Mouse (Mus musculus) urinary bladder, postnatal 4 days (tissue): Measurements from ENCODE around the gene Ash1l.
"Not testable (repeated sequence)": the region's sequence is repeated elsewhere in the genome, so short reads cannot be mapped to it uniquely, and the experiment has no call there.

Source experiments
- DNase-seq, 2 experiments: peaks; one replicate each; pipeline ENCODE4 v3.0.0; 2021 to 2022; ENCODE audit warnings: low spot score in 2 of 2

Ash1l gene

DNA sequence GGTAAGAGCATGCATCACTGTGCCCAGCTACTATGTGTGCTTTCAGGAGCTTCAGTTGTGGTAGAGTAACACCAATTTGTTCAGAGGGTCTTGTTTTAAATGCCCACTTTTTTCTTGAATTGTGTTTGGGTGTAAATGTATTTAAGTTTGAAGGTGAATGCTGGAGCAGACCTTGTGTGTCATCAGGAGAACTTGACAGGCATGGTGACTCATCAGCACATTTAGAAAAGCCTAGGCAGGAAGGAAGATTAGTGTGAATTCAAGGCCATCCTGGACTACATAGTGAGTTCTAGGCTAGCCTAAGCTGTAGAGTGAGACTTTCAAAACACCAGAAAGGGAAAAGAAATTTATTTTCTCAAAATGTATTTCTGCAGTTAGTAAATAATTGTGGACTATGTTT, 3.3 kb downstream of the Ash1l start:
- no peak for DNase-seq

DNA sequence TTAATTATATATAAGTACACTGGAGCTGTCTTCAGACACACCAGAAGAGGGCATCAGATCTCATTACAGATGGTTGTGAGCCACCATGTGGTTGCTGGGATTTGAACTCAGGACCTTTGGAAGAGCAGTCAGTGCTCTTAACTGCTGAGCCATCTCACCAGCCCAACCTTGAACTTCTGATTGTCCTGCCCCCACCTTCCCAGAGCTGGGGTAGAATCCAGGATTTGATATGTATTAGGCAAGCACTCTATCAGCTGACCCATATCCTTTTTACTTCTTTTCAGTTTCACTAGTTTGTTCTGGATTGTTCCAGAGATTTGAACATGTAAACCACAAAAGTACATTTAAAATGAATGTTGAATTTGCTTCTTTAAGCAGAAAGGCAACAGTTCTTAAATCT, 12.8 kb downstream of the Ash1l start:
- DNase-seq = not testable (repeated sequence)

DNA sequence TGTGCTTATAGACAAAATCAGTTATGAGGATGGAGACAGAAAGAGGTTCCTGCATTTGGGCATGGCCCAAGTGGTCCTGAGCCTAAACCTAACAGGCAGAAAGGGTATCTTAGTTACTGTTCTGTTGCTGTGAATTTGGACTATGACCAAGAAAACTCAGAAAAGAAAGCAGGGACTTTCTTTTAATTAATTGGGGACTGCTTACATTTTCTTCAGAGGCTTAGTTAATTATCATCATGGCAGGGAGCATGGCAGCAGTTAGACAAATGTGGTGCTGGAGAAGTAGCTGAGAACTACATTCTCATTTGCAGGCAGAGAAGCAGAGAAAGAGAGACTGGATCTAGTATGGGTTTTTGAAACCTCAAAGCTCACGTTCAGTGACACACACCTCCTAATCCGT, 24.6 kb downstream of the Ash1l start:
- DNase-seq = no peak

DNA sequence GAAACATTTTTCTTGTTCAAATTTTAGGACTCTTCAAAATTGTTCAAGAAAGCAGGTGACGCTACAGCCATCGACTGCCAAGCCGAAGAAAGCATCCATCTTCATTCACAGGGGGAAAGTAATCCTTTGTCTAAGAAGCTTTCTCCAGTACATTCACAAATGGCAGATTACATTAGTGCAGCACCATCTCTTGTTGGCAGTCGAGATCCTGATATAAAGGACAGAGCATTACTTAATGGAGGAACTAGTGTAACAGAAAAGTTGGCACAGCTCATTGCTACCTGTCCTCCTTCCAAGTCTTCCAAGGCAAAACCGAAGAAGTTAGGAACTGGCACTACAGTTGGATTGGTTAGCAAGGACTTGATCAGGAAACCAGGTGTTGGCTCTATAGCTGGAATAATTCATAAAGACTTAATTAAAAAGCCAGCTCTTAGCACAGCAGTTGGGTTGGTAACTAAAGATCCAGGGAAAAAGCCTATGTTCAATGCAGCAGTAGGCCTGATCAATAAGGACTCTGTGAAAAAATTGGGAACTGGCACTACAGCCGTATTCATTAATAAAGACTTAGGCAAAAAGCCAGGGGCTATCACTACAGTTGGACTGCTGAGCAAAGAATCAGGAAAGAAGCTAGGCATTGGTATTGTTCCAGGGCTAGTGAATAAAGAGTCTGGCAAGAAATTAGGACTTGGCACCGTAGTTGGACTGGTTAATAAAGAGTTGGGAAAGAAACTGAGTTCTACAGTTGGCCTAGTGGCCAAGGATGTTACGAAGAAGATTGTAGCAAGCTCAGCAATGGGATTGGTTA, 31.0 kb downstream of the Ash1l start:
- no peak for DNase-seq

DNA sequence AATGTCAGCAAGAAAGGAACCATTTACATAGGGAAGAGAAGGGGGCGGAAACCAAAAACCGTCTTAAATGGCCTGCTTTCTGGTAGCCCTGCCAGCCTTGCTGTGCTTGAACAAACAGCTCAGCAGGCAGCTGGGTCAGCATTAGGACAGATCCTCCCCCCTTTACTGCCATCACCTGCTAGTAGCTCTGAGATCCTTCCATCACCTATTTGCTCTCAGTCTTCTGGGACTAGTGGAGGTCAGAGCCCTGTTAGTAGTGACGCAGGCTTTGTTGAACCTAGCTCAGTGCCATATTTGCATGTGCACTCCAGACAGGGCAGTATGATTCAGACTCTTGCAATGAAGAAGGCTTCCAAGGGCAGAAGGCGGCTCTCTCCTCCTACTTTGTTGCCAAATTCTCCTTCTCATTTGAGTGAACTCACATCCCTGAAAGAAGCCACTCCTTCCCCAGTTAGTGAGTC, 33.5 kb downstream of the Ash1l start:
- DNase-seq = no peak

DNA sequence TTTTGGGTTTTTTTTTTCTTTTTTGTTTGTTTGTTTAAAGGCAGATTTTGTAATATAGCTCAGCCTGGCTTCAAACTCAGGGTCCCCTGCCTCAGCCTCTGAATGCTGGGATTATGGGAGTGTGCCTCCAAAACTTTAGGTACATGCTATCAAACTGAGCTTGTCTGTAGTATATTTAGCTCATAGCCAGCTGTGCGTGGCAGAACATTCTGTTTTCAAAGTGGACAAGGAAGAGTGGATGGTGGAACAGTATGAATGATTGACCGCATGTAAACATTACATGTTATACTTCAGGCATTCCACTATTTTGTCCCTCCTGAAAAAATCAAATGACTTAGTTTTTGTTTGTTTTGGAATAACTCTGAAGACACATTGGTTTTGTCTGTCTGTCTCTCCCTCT, 42.4 kb downstream of the Ash1l start:
- no peak for DNase-seq

DNA sequence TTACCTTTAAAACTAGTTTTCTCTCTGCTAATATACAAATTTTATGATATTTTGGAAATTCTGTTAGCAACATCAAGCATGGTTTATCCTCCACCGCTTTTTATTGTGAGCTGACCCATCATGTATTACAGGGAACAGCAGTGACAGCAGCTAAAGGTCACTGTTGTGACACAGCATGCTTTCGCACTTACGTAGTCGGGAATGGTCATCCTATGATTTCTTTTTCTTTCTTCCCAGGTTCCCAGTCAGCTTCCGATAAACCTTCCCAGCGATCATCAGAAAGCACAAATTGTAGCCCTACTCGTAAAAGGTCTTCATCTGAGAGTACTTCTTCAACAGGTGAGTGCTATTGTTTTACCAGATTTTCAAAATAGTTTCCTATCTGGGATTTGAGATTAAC, 51.1 kb downstream of the Ash1l start:
- no peak for DNase-seq

DNA sequence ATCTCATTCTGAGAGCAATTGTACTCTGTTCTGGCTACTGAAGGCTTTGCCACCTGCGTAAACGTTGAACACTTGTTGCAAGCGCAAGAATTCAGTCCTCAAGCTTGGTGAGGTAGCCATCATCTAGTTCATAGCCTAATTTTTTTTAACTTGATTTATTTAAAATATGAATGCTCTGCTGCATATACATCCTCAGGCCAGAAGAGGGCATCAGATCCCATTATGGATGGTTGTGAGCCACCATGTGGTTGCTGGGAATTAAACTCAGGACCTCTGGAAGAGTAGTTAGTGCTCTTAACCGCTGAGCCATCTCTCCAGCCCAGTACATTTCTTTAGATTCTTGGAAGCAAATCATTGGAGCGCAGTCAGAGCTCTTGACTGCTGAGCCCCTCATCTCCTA, 80.5 kb downstream of the Ash1l start:
- DNase-seq = not testable (repeated sequence)

DNA sequence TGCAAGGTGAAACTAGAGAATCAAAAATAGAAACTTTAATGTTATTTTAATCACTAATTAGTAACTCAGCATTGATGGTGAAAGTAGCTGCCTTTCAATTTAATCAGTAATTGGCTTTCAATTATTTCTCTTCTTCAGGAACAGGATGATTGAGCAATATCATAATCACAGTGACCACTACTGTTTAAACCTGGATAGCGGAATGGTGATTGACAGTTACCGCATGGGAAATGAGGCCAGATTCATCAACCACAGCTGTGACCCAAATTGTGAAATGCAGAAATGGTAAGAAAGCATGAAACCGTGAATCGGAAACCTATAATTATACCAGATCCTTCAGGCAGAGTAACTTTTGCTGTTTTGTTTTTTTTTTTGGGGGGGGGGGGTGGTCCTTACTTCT, 92.9 kb downstream of the Ash1l start:
- DNase-seq = no peak

DNA sequence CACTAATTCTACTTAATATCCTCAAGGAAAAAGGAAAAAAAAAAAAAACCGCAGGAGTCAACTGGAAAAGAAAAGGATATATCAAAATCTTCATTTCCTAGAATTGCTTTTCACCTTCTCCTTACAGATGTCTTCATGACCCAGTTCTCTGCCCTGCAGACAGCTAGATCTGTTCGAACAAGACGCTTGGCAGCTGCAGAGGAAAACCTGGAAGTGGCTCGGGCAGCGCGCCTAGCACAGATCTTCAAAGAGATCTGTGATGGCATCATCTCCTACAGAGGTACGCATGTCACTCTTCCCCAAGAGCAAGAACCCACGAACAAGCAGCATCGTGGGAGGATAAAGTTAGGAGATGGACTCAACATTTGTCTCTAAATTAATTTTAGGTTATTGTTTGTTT, 107.9 kb downstream of the Ash1l start:
- no peak for DNase-seq

DNA sequence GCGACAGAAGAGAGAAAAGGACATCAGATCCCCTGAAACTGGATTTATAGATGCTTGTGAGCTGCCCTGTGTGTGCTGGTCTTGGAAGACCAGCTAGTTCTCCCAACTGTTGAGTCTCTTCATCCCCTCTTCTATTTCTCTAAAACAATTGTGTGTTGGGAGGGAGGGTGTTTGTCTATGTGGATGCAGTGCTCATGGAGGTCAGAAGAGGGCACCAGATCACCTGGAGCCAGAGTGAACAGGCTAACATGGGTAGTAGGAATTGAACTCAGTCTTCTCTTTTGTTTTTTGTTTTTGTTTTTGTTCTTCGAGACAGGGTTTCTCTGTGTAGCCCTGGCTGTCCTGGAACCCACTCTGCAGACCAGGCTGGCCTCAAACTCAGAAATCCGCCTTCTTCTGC, 108.4 kb downstream of the Ash1l start:
- DNase-seq = no peak

DNA sequence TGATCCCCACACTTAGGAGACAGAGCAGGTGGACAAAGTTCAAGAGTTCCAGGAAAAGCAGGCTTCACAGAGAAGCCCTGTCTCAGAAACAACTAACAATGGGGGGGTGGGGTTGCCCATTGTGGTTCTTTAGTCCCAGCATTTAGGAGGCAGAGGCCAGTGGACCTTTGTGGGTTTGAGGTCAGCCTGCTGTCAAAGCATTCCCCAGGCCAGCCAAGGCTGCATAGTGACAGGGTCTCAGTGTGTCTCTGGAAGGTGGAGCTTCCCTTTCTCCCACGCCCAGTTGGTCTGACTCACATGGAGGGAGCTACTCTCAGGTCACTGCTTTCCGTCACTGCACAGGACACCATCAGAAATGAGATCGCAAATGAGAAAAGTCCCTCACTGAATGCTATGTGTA, 111.3 kb downstream of the Ash1l start:
- no peak for DNase-seq

DNA sequence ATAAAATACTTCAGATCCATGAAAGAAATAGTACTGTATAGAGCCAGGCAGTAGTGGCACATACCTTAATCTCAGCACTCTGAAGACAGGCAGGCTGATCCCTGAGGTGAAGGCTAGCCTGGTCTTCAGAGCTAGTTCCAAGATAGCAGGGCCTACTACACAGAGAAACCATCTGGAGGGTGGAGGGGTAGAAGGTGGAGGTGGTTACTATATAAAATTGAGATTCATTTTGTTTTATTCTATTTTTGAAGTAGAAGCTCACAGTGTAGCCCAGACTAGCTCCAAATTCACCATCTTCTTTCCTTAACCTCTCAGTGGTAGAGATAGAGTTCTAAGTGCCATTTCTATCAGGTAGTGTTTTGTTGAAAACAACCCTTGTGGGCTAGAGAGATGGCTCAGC, 116.8 kb downstream of the Ash1l start:
- no peak for DNase-seq

DNA sequence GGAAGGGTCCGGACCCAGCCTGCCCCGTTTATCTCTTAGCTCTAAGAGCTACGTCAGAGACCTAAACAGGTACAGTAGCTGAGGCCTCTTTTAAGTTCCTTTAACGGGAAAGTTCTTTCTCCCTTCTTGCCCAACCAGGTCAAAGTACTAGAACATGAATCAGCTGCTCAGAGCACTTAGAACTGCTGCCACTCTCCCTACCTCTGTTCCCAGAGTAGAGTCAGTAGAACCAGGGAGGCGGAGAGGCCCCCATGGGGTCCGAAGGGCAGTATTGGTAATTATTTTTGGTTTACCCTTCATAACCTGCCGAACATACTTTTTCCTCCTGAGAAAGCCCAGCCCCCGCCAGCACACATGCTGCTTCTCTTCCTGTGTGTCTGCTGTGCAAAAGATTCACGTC, 127.0 kb downstream of the Ash1l start:
- DNase-seq = no peak

DNA sequence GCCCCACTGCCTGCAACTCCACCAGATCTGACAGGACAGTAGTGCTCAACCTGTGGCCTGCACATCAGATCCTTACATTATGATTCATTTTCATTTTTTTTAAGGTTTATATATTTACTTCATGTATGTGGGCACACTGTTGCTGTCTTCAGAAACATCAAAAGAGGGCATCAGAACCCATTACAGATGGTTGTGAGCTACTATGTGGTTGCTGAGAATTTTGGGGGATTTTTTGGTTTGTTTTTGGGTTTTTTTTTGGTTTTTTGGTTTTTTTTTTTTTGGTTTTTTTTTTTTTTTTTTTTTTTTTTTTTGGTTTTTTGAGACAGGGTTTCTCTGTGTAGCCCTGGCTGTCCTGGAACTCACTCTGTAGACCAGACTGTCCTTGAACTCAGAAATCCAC, 131.9 kb downstream of the Ash1l start:
- DNase-seq = not testable (repeated sequence)

DNA sequence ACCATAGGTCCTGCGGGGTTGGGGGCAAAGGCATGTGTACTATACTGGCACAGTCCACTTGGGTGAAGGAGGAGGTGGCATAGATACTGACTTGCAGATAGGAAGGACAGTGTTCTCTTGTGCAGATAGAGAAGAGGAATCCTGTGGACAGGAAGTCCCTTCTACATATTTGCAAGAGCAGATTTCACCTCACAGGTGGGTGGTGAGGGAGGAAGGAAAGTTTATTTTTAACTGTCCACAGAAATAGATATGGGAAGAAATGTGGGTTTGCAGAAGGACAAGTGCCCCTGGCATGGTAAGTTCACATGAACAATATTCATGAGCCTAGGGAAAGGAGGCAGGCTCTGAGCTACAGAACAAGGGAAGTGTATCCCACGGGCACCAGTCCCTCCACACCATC, 133.7 kb downstream of the Ash1l start:
- no peak for DNase-seq

DNA sequence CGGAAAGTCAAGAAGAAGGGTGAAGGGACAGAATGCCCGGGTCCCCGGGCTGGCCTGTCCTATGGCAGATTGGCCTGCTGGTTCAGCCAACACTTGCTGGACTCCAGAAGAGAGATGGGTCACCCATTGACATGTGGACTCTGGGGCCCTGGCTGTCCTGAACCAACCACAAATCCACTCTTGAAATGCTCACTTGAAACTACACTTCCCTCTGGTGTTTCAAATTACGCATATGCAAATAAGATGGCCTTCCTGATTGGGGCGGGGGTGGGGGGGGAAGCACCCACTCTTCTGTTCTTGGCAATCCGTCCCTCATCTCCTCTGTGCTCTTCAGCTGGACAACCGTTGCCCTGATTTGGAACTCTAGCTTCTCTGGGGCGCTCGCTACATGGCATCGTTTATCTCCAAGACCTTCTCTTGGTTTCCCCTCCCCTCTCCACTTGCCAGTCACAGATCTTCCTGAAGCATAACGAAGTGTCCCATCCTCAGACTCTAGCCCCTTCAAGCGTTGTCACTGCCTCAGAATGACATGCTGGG, 134.3 kb downstream of the Ash1l start:
- DNase-seq = no peak

DNA sequence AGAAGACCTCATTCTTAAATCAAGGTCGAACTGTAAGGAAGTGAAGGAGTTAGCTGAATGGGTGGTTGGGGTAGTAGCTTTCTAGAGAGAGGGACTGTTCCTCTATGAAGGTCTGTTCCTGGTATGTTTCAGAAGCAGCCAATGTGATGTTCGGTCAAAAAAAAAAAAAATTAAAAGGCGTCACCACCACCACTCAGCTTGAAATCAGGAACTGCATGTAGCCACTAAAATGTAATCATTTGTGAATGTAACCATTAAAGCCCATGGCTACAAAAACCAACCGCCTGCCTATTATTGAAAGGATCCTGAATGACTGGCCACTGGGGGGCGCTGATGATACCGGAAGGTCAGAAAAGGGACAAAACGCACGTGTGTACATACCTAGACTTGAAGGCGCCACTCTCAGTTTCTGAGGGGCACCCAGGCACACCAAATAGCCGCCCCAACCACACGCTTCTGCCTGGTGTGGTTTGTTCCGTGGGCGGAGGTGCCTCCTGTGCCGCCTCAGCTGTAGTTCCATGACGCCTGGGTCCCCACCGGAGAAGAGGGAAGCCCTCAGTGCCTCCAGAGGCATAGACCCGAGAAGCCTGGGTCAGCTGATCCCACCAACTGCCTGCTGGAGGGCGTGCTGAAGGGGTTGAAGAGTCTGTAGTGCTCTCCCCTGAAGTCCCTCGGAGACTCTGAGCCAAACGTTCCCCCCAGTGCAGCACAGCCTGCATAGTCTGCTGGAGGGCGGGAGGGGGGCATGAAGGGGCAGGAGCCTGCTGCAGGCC, 137.1 kb downstream of the Ash1l start:
- peak; percentile 71 to 91 for DNase-seq

DNA sequence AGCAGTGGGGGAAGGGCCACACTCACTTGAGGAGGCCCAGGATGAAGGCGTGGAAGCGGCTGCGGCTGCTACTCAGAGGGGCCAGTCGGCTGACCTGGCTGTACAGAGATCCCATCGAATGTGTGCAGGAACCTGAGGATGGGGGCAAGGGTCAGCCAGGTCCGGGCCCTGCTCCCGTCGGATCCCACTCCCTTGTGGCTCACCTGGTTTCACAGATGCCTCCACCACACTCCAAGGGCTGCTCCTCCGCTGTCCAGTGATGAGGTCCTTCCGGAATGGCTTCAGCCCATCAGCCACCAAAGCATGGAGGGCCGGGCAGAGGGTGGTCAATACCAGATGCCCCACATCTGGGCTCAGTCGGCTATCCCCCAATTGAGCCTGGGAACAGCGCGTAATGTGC, 138.6 kb downstream of the Ash1l start:
- DNase-seq = no peak

DNA sequence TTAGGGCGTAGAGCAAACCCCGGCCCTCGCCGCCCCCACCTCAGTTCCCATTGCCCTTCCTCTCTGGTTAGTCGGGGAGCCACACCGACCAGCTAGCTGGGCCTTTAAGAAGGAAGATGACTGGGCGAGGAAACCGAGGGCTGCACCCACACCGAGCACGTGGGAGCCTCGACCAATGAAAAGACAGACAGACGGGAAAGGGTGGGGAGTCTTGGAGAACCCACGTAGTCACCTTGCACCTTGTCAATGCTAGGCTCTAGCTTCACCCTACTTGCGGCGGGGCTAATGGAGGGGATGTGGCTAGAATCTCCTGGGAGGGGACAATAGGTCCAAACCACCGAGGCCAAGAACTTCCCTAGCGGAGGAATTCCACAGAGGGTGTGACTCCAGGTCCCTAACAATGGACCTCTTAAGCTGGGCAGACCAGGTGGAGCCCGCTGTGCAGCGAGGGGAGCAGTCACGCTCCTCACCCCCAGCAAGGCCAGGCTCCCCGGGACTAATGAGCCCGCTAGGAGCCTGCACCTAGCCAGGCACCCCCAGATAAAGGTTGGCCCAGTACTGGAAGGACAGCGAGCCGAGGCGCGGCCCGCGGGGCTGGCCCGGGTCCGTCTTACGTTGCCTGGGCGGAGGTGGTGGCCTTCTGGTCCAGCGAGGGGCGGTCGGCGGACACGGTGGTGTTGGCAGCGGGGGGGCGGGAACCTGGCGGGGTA, 139.6 kb downstream of the Ash1l start:
- DNase-seq = peak; percentile 78

DNA sequence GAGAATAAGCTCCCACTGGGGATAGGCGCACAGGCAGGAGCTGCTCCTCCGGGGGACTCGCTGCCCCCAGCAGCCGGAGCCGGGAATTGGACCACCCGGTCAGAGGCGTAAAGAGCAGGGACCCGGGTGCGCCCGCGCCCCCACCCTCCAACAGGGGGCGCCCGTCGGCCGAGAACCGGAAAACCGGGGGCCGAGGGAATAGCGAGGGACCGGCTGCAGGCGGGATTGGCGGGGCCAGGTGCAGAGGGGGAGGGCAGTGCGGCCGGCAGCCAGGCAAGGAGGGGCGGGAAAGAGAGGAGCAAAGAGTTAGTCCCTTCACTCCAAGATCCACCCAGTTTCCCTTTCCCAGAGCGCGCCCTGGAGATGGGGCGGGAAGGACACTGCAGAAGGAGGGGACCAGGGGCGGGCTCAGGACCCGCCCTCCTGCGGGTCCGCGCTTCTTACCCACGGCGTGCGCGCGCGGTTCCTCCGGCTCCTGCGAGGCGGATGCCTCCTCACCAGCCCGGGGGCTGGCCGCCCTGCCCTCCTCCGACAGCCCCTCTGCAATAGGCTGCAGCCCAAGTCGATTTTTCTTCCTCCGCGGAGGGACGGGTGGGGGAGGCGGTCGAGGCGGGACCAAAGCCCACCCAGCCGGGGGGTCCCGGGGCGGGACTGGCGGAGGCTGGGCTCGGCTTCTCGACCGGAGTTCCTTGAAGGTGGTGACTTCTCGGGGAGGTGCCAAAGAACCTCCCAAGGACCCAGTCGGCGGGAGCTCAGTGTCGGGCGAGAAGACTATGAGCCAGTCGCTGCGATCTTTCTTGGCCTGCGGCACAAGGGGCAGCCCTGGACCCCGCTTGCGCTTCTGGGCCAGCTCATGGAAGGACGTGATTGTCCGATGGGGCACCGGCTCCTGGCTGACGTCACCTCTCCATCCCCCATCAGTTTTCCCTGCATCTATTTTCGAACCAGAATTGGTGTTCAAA, 140.6 kb downstream of the Ash1l start:
- DNase-seq = peak; percentile 79 to 80
